Mouse (Mus musculus) liver, adult 2 months (tissue): ENCODE measurements around the gene D17H6S53E. TPM values are rescaled to one million over a fixed set of nuclear protein-coding genes. Genes with fewer than 3 reads are reported as not detected.
A peak's percentile ranks its signal among the peaks of the same experiment; 100 is the strongest.

ENCODE experiments used
- DNase-seq: peaks from one replicate; pipeline ENCODE4 v3.0.0-alpha.2; 2011; ENCODE audit warnings: low read depth, low spot score; ENCODE audit errors: extremely low read depth
- H3K27ac ChIP-seq: fragments of 200-500 bp; replicated peaks from 2 replicates; pipeline ENCODE4 v1.5.1; 2012; ENCODE audit warnings: low read depth, mild to moderate bottlenecking, control low read depth, inconsistent platforms, low read length; ENCODE audit not compliant: insufficient read depth
- H3K27me3 ChIP-seq: fragments of 200-500 bp; 2 replicates; pipeline ENCODE4 v1.6.1; 2012; ENCODE audit warnings: mild to moderate bottlenecking, moderate library complexity, low read length, inconsistent platforms; ENCODE audit not compliant: control insufficient read depth, insufficient read depth
- H3K36me3 ChIP-seq: fragments of 200-500 bp; 2 replicates; pipeline ENCODE4 v1.6.1; 2012; ENCODE audit warnings: low read length, inconsistent platforms; ENCODE audit not compliant: control insufficient read depth, insufficient read depth
- H3K4me1 ChIP-seq: fragments of 200-500 bp; 2 replicates; pipeline ENCODE4 v1.6.1; 2011; ENCODE audit warnings: low read length; ENCODE audit not compliant: control insufficient read depth, insufficient read depth
- H3K4me3 ChIP-seq: fragments of 200-500 bp; 2 replicates; pipeline ENCODE4 v1.5.1; 2011; ENCODE audit warnings: low read depth, mild to moderate bottlenecking, control low read depth, low read length, moderate library complexity; ENCODE audit not compliant: insufficient read depth
- H3K79me2 ChIP-seq: fragments of 200-500 bp; 2 replicates; pipeline ENCODE4 v1.6.1; 2012; ENCODE audit warnings: inconsistent platforms, mild to moderate bottlenecking, low read length, moderate library complexity; ENCODE audit not compliant: control insufficient read depth, insufficient read depth
- H3K9ac ChIP-seq: fragments of 200-500 bp; 2 replicates; pipeline ENCODE4 v1.6.1; 2012; ENCODE audit warnings: low read depth, mild to moderate bottlenecking, control low read depth, inconsistent platforms, low read length
- CTCF ChIP-seq: fragments of 200-500 bp; IDR thresholded peaks from 2 replicates; pipeline ENCODE4 v1.5.1; 2011; ENCODE audit warnings: low read depth, low read length, control low read depth
- POLR2A ChIP-seq: fragments of 200-500 bp; IDR thresholded peaks from 2 replicates; pipeline ENCODE4 v1.6.1; 2011; ENCODE audit warnings: low read length, control low read depth; ENCODE audit not compliant: insufficient read depth; ENCODE audit errors: extremely low read depth
- WGBS: fragments of 180-500 bp; shearing (Covaris S2); methylation state at CpG from one replicate; pipeline ENCODE4 v1.1.7; 2018; 5-methylcytosine and 5-hydroxymethylcytosine counted together
- polyA plus RNA-seq: library from polyadenylated mRNA; depleted of rRNA; stranded (reverse); fragments of >200 nt; gene quantifications from 2 replicates; pipeline ENCODE4 v1.2.3, GENCODE M21; 2012
- total RNA-seq: library from RNA; depleted of rRNA; stranded (reverse); fragments of >200 nt; gene quantifications from 2 replicates; pipeline ENCODE4 v1.2.3, GENCODE M21; 2014

Gene D17H6S53E
- total and polyA plus RNA-seq, 2 experiments, result 9.8 to 18.3 TPM

DNA sequence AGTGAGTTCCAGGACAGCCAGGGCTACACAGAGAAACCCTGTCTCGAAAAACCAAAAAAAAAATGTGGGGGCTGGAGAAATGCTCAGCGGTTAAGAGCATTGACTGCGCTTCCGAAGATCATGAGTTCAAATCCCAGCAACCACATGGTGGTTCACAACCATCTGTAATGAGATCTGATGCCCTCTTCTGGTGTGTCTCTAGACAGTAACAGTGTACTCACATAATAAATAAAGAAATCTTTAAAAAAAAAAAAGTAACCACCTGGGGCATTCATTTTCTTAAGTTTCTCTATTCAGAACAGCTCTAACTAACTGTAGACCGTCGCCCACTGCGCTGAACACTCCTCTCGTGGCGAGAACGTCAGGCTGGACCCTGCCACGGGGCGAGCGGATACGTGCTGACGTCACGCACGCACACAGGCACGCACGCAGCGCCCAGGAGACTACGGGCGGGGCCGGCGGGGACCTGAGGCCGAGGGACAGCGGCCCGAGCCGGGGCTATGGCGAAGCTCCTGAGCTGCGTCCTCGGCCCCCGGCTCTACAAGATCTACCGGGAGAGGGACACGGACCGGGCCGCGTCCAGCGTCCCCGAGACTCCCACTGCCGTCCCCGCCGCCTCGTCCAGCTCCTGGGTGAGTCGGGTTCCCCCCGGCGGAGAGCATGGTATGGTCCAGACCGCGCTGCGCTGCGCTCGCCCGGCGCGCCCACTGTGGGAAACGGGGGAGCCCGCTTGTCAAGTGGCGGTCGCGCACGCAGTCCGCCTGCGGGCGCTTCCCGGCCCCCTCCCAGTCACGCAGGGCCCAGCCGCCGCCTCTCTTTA, 37.1 kb upstream of the D17H6S53E start, which contains the start of gene Abhd16a:
Gene Abhd16a, plus strand, starts transcription at position 439 of the 820 bp plus-strand sequence.
- H3K4me1 ChIP-seq, result peaks cover 4% of the 10 kb centered on the region; the same call in 1 of the 2 replicates
- H3K27ac ChIP-seq, result peak within 1 kb of the TSS; percentile 100
- DNase-seq, result peak; percentile 71
- H3K79me2 ChIP-seq, result peaks cover 7% of the 10 kb centered on the region
- 3% methylated on average over 67 of the region's 67 CpGs for WGBS
- peak within 1 kb of the TSS; percentile 100 for H3K9ac ChIP-seq
- TF ChIP-seq POLR2A, result peak; percentile 75
- peak; percentile 2; the same call in 1 of the 2 replicates for TF ChIP-seq CTCF
- H3K4me3 ChIP-seq, result peak within 1 kb of the TSS; percentile 99
- no peaks in the 10 kb centered on the region for H3K27me3 ChIP-seq
- H3K36me3 ChIP-seq, result 0 out of 2 replicates have a peak, but pooled peaks cover 2% of the 10 kb centered on the region

DNA sequence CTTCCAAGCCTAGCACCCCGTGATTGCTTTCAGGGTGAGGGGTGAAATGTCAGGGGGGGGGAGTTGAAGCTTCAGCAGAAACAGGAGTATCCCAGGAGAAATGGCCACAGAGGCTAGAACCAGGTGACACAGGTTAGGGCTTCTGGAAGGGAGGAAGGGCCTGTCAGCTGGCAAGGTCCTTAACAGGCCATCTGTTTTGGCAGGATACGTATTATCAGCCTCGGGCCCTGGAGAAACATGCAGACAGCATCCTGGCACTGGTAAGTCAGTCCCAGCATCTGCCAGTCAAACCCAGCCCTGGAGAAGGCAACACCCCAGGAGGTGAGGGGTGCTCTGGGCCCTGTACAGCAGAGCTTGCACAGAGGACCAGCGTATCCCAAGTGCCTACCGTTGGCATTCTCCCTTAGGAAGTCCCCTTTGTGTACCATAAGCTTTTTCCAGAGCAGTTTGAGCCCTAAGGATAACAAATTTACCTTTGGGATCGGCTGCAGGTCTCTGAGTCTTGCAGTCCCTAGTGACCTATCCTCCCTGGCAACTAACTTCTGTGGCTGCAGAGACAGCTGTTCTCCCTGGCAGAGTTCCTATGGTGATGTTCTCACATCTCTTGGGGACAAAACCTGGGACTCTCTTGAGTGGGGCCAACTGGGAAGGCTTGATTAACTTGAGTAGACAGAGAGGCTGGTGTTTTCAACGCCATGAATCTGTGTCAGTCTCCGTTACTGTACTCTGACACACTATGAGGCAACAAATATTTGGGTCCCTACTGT, 35.8 kb upstream of the D17H6S53E start:
- H3K79me2 ChIP-seq, result peaks cover 7% of the 10 kb centered on the region
- H3K4me3 ChIP-seq, result peak overlapping the region; percentile 99; the same call in 1 of the 2 replicates
- no peak for TF ChIP-seq CTCF
- TF ChIP-seq POLR2A, result no peak
- DNase-seq, result peak; percentile 74
- 50% methylated on average over 8 of the region's 8 CpGs for WGBS
- peak overlapping the region; percentile 43; the same call in 1 of the 2 replicates for H3K9ac ChIP-seq
- peak overlapping the region; percentile 48 for H3K27ac ChIP-seq
- H3K27me3 ChIP-seq, result no peaks in the 10 kb centered on the region
- 0 out of 2 replicates have a peak, but pooled peaks cover 2% of the 10 kb centered on the region for H3K36me3 ChIP-seq
- H3K4me1 ChIP-seq, result peaks cover 4% of the 10 kb centered on the region; the same call in 1 of the 2 replicates

DNA sequence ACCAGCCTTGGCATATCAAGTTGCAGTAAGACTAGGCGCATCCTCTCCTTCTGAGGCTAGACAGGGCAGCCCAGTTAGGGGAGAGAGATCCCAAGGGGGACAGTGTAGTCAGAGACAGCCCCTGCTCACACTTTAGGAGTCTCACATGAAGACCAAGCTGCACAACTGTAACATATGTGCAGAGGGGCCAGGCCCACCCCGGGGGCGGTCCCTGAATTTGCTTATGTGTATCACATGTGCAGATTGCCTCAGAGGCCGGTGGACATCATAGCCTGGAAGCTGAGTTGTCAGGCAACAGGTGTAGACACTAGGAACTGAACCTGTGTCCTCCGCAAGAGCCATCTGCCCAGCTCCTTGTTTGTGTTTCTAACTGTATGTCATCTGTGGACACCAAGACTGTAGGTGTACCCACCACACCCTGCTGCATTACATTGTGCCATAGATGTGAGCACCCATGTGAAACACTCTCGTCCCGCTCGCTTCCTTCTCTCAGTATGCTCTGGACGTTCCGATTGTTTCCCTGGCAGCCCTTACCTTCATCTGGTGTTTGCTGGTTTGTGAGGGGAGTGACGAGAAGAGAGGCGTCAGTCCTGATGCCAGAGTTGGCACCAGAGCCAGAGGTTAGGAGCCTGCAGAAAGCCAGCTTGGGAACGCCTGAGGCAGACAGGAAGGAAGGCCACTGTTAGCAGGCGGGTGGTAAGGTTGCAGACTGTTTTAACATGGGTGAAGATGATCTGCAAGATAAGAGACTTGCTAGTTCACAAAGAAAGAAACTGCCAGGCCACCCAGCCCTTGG, 33.6 kb upstream of the D17H6S53E start:
- Histone ChIP-seq H3K4me1 (peaks cover 4% of the 10 kb centered on the region; the same call in 1 of the 2 replicates), H3K27me3 (no peaks in the 10 kb centered on the region), H3K79me2 (peaks cover 7% of the 10 kb centered on the region), H3K36me3 (0 out of 2 replicates have a peak, but pooled peaks cover 2% of the 10 kb centered on the region), H3K27ac (no peak overlapping the region), H3K9ac (no peak overlapping the region), H3K4me3 (no peak overlapping the region)
- TF ChIP-seq POLR2A (no peak), CTCF (no peak)
- WGBS, result 90% methylated on average over 14 of the region's 14 CpGs
- no peak for DNase-seq

DNA sequence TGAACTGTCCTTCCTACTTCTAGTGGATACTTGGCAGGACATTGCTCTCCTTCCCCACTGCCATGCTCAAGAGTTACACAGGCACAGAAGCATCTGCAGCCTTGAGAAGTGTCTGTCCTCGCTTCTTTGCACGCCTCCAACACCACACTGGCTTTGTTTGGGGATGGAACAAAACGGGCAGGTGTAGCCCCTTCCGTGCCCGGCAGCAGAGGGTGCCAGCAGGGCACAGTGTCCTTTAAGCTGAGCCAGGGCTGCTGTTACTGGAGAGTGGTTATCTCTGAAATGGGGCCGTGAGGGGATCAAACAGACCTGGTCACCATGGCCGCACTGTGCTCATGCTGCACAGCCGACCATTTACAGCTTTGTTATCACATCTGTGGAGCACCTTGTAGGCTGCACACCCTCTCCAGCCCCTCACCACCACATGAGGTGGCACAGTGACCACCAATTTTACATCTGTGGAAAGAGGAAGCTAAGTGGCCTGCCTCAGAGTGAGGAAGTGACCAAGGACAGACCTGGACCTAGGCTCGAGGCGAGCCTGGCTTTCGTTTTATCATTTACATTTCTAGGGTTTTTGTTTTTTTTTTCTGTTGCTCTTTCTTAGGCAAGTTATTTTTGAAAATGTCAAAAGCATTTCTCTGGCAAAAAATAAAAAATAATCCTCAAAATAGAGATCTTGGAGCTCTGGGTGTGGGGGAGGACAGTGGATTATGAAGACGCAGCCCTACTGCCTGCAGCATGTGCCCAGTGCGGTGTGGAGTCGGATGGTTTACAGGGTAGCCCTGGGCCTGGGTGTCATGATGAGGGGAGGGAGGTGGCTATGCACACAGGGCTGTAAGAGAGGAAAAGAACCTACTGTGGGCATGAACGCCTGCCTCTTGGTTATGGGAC, 31.5 kb upstream of the D17H6S53E start:
- H3K79me2 ChIP-seq, result peaks cover 4% of the 10 kb centered on the region
- H3K27me3 ChIP-seq, result no peaks in the 10 kb centered on the region
- no peak overlapping the region for H3K27ac ChIP-seq
- no peak for TF ChIP-seq POLR2A
- no peak for TF ChIP-seq CTCF
- H3K4me3 ChIP-seq, result no peak overlapping the region
- H3K4me1 ChIP-seq, result peaks cover 4% of the 10 kb centered on the region; the same call in 1 of the 2 replicates
- no peak for DNase-seq
- peaks cover 3% of the 10 kb centered on the region; the same call in 1 of the 2 replicates for H3K36me3 ChIP-seq
- no peak overlapping the region for H3K9ac ChIP-seq
- 87% methylated on average over 15 of the region's 15 CpGs for WGBS
